Mouse (Mus musculus): ENCODE measurements around the gene Mpp3.

DNA sequence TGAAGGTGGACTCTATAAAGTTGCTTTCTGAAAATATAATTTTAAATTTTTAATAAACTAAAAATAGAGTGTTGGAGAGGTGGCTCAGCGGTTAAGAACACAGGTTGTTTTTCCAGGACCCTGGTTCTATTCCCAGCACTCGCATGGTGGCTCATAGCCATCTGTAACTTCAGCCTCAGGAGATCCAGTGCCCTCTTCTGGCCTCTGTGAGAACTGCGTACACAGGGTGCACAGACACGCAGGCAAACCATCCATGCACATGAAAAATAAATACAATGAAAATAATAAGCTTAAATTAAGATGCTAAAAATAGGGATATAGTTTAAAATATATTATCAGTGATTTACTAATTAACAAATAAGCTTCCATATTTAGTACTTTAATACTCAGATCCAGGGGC lies 12.4 kb upstream of the Mpp3 start:
- TF ChIP-seq CTCF (IDR thresholded peaks at IDR 0.05; ENCODE audit: low read depth, low read length) = no peak
- TF ChIP-seq TAL1 (conservative IDR thresholded peaks at IDR 0.05; ENCODE audit: low read depth, low read length) = no peak
- no peak for TF ChIP-seq GATA1 (IDR thresholded peaks at IDR 0.05; ENCODE audit: borderline replicate concordance, low read length)
- TF ChIP-seq POLR2AphosphoS5 (IDR thresholded peaks at IDR 0.05; ENCODE audit: insufficient replicate concordance, low read depth, low read length) = no peak
- no peak for TF ChIP-seq GATA2 (IDR thresholded peaks at IDR 0.05; ENCODE audit: borderline replicate concordance, low read depth, low read length)
